Comparison of ENCODE assay signal across 22 mouse cellular contexts in the genomic region with DNA sequence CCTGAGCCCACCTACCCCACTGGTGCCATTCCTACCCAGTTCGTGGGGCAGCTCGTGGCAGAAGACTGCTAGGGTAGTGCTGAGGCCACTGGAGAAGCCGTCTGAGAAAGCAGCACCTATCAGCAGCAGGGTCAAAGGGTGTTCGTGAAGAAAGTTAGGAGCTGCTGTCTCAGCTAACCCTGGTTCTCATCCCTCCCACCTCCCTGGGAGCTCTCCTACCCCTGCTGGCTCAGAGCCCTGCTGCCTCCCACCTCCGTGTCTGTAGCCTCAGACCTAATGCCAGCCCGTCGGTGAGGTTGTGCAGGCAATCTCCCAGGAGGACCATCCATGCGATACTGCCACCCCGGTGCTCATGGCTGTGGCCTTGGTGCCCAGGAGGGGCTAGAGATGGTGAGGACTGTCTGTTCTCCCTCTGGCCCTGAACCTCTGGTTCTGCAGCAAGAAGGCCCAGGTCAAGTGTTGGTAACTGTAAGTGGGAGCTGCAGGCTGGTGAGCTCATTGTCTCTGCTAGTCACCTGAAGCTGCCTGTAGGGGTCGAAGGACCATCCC. TPM values are rescaled to one million over a fixed set of nuclear protein-coding genes. Genes with fewer than 3 reads are reported as not detected.
DNase-seq lines count a peak whose midpoint lies in the region; ATAC-seq and TF ChIP-seq lines count a peak whose summit lies in the region.
"Had no signal": no experiment of that assay in that cellular context is flagged by ENCODE, and none has a peak within 500 bp of the region (broad histone marks: within the 10 kb centered on the region; RNA-seq: fewer than 3 reads in every experiment).

No protein-coding gene starts in this region.

- no peak for TF ChIP-seq CTCF in kidney, adult 2 months (conservative IDR thresholded peaks at IDR 0.05; ENCODE audit: insufficient read depth, insufficient read length, low read depth, low read length)

- WGBS in kidney, adult 2 months, result 54% methylated on average over 10 of the region's 10 CpGs
- WGBS in kidney, embryonic 16.5 days, result 67% methylated on average over 10 of the region's 10 CpGs

- H3K27me3 ChIP-seq in kidney, adult 2 months (replicated peaks; ENCODE audit: control insufficient read depth, insufficient read depth, low read length), result no peaks in the 10 kb centered on the region
- H3K27me3 ChIP-seq in kidney, embryonic 16.5 days (ENCODE audit: insufficient read depth, low read length), result no peaks in the 10 kb centered on the region
- H3K27me3 ChIP-seq: forebrain, embryonic 12.5 days; limb, embryonic 12.5 days had no signal

- TF ChIP-seq POLR2A in kidney, adult 2 months (IDR thresholded peaks at IDR 0.05; ENCODE audit: low read depth, low read length), result no peak

- no peak overlapping the region for H3K27ac ChIP-seq in kidney, adult 2 months (ENCODE audit: insufficient read depth, low read depth, low read length)
- H3K27ac ChIP-seq in kidney, embryonic 16.5 days (ENCODE audit: low read length), result no peak overlapping the region
- H3K27ac ChIP-seq: embryonic facial prominence, embryonic 12.5 days; forebrain, embryonic 12.5 days; limb, embryonic 12.5 days had no signal

- no peaks in the 10 kb centered on the region; the same call in 1 of the 2 replicates for H3K4me1 ChIP-seq in kidney, adult 2 months (ENCODE audit: control insufficient read depth, insufficient read depth, low read length)
- H3K4me1 ChIP-seq in kidney, embryonic 16.5 days (ENCODE audit: insufficient read depth, low read length), result peaks cover 10% of the 10 kb centered on the region

- H3K36me3 ChIP-seq in kidney, adult 2 months (ENCODE audit: control insufficient read depth, insufficient read depth, low read length), result no peaks in the 10 kb centered on the region; the same call in 1 of the 2 replicates
- peaks cover 21% of the 10 kb centered on the region for H3K36me3 ChIP-seq in kidney, embryonic 16.5 days (ENCODE audit: insufficient read depth, low read length)

- no peaks in the 10 kb centered on the region for H3K9me3 ChIP-seq in kidney, embryonic 16.5 days (ENCODE audit: low read length)
- H3K9me3 ChIP-seq: embryonic facial prominence, embryonic 12.5 days; forebrain, embryonic 12.5 days; G1E; limb, embryonic 12.5 days; midbrain, embryonic 10.5 days had no signal

- no peak overlapping the region for H3K4me3 ChIP-seq in kidney, adult 2 months (ENCODE audit: insufficient read depth, low read depth, low read length)
- H3K4me3 ChIP-seq in kidney, embryonic 16.5 days (ENCODE audit: low read length), result no peak overlapping the region
- H3K4me3 ChIP-seq: embryonic facial prominence, embryonic 12.5 days; forebrain, embryonic 12.5 days; limb, embryonic 12.5 days; midbrain, embryonic 10.5 days had no signal

- ATAC-seq in kidney, embryonic 16.5 days (ENCODE audit: low FRiP score, low TSS enrichment), result no peak
- ATAC-seq in erythroblast, adult 5-6 weeks (replicated peaks; ENCODE audit: low FRiP score, poor library complexity, severe bottlenecking), result 0 out of 2 replicates have a peak, but pooled peaks have one; percentile 17
- ATAC-seq: CD4-positive, CD25-positive, alpha-beta regulatory T cell, adult 4 months had no signal

- no peak overlapping the region for H3K9ac ChIP-seq in kidney, embryonic 16.5 days (replicated peaks; ENCODE audit: low read length)
- H3K9ac ChIP-seq: embryonic facial prominence, embryonic 12.5 days; forebrain, embryonic 12.5 days; limb, embryonic 12.5 days had no signal

- no peak overlapping the region for H3K4me2 ChIP-seq in kidney, embryonic 16.5 days (replicated peaks; ENCODE audit: low read depth, low read length)
- H3K4me2 ChIP-seq: embryonic facial prominence, embryonic 12.5 days; forebrain, embryonic 12.5 days; heart, embryonic 11.5 days; limb, embryonic 12.5 days had no signal

- DNase-seq in adrenal gland, adult (ENCODE audit: inconsistent age in 2 of 2, low spot score in 1 of 2), result peak; percentile 63 to 68
- DNase-seq in adrenal gland, postnatal 25 days, result no peak
- peak; percentile 54 for DNase-seq in kidney, adult 2 months
- DNase-seq in kidney, postnatal 4 days, result peak; percentile 26 to 44
- no peak for DNase-seq in MN1 (ENCODE audit: low spot score)
- DNase-seq in lung, postnatal 25 days (ENCODE audit: low spot score), result no peak
- DNase-seq: adrenal gland, adult 8-10 months; layer of hippocampus, adult 9-11 months; lung, postnatal 4 days; right cerebral cortex, postnatal 14 days; thymus, postnatal 25 days had no signal

RNA-seq across cellular contexts. Expression of gene Slc39a5, which starts 4.2 kb away (rescaled TPM):
- total RNA-seq in adrenal gland, postnatal 25 days (2021), result not detected in 2 replicates
- 114 and 137 TPM in 2 replicates for polyA plus RNA-seq in kidney, adult 2 months (2012; rRNA removed)
- 69.0 and 75.1 TPM in 2 replicates for polyA plus RNA-seq in kidney, embryonic 16.5 days (2015; fragmentation: Nextera tagmentation; extraction: Ambion mirVana)
- total RNA-seq in erythroblast, adult 5-6 weeks (2015; ENCODE audit: low replicate concordance), result not detected in 2 replicates
- not detected in 2 replicates for total RNA-seq in erythroblast, adult 5-6 weeks (2017; ENCODE audit: low replicate concordance)
- total RNA-seq: common myeloid progenitor, adult 5-6 weeks; G1E; heart, postnatal 25 days had no signal
- polyA plus RNA-seq: CD4-positive, CD25-positive, alpha-beta regulatory T cell, adult 4 months; embryonic facial prominence, embryonic 12.5 days; forebrain, embryonic 12.5 days; G1E; limb, embryonic 12.5 days had no signal

RNA-seq across cellular contexts. Expression of gene Nabp2, which starts 14.5 kb away (rescaled TPM):
- total RNA-seq in adrenal gland, postnatal 25 days (2021), result 74.6 and 75.0 TPM in 2 replicates
- 33.2 and 37.8 TPM in 2 replicates for polyA plus RNA-seq in kidney, adult 2 months (2012; rRNA removed)
- 81.7 and 94.8 TPM in 2 replicates for polyA plus RNA-seq in kidney, embryonic 16.5 days (2015; fragmentation: Nextera tagmentation; extraction: Ambion mirVana)
- total RNA-seq in erythroblast, adult 5-6 weeks (2015; ENCODE audit: low replicate concordance), result 11.1 and 20.1 TPM in 2 replicates
- total RNA-seq in erythroblast, adult 5-6 weeks (2017; ENCODE audit: low replicate concordance), result 7.4 and 15.2 TPM in 2 replicates

RNA-seq across cellular contexts. Expression of gene Rnf41, which starts 14.7 kb away (rescaled TPM):
- 35.9 and 44.4 TPM in 2 replicates for total RNA-seq in adrenal gland, postnatal 25 days (2021)
- 19.5 and 19.6 TPM in 2 replicates for polyA plus RNA-seq in kidney, adult 2 months (2012; rRNA removed)
- 52.5 and 52.6 TPM in 2 replicates for polyA plus RNA-seq in kidney, embryonic 16.5 days (2015; fragmentation: Nextera tagmentation; extraction: Ambion mirVana)
- 2.9 and 4.6 TPM in 2 replicates for total RNA-seq in erythroblast, adult 5-6 weeks (2015; ENCODE audit: low replicate concordance)
- total RNA-seq in erythroblast, adult 5-6 weeks (2017; ENCODE audit: low replicate concordance), result 2.9 and 3.3 TPM in 2 replicates

RNA-seq across cellular contexts. Expression of gene Ankrd52, which starts 19.9 kb away (rescaled TPM):
- total RNA-seq in adrenal gland, postnatal 25 days (2021), result 72.3 and 75.1 TPM in 2 replicates
- 21.5 and 22.5 TPM in 2 replicates for polyA plus RNA-seq in kidney, adult 2 months (2012; rRNA removed)
- 11.9 and 12.8 TPM in 2 replicates for polyA plus RNA-seq in kidney, embryonic 16.5 days (2015; fragmentation: Nextera tagmentation; extraction: Ambion mirVana)
- total RNA-seq in erythroblast, adult 5-6 weeks (2015; ENCODE audit: low replicate concordance), result 7.7 and 30.0 TPM in 2 replicates
- total RNA-seq in erythroblast, adult 5-6 weeks (2017; ENCODE audit: low replicate concordance), result 2.9 and 3.5 TPM in 2 replicates

RNA-seq across cellular contexts. Expression of gene Coq10a, which starts 28.0 kb away (rescaled TPM):
- 74.4 and 80.2 TPM in 2 replicates for total RNA-seq in adrenal gland, postnatal 25 days (2021)
- 58.7 and 72.3 TPM in 2 replicates for polyA plus RNA-seq in kidney, adult 2 months (2012; rRNA removed)
- polyA plus RNA-seq in kidney, embryonic 16.5 days (2015; fragmentation: Nextera tagmentation; extraction: Ambion mirVana), result 4.1 and 10.9 TPM in 2 replicates
- 1.9 and 5.6 TPM in 2 replicates for total RNA-seq in erythroblast, adult 5-6 weeks (2015; ENCODE audit: low replicate concordance)
- total RNA-seq in erythroblast, adult 5-6 weeks (2017; ENCODE audit: low replicate concordance), result 2.8 and 3.2 TPM in 2 replicates

Comparison
In these comparisons a context has a peak if more than half of its experiments do, and no peak if none do; other contexts are left out.
1. DNase-seq: peak in adrenal gland, adult (2 of 2), kidney, adult 2 months (single experiment) and kidney, postnatal 4 days (2 of 2); none in adrenal gland, postnatal 25 days (single experiment), MN1 (single experiment) and lung, postnatal 25 days (single experiment).